Mouse (Mus musculus): ENCODE measurements around the gene Olfr1130.
"Not testable (repeated sequence)": the region's sequence is repeated elsewhere in the genome, so short reads cannot be mapped to it uniquely, and the experiment has no call there.

Olfr1130 gene

GRCm38 (mm10) chr2:87605912-87606311 is at the start of gene Olfr1130:
Olfr1130 (plus strand) TSS chr2:87606212.
- DNase-seq (ENCODE audit: low spot score), result not testable (repeated sequence)

DNA sequence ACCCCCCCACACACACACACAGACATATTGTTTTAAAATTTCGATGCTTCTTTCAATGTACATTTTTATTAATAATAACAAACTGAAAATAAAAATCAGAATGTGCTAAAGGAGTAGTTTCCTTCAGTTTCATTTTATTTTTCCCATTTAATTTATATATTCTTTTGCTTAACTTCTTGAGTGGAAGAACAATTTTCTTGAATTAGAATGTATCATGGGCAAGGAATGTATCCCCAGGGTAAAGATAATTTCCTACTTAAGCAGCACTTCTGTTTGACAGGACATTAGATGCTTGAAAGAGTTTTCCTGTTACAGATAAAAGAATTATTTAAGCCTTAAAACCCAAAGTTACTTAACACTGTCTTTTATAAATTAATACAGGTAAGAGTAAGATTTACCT is 32.4 kb upstream of the Olfr1130 start, which contains the start of gene Olfr1129:
Olfr1129 (plus strand) TSS at position 301 of the 400 bp plus-strand sequence.
- DNase-seq (ENCODE audit: low spot score), result not testable (repeated sequence)

DNA sequence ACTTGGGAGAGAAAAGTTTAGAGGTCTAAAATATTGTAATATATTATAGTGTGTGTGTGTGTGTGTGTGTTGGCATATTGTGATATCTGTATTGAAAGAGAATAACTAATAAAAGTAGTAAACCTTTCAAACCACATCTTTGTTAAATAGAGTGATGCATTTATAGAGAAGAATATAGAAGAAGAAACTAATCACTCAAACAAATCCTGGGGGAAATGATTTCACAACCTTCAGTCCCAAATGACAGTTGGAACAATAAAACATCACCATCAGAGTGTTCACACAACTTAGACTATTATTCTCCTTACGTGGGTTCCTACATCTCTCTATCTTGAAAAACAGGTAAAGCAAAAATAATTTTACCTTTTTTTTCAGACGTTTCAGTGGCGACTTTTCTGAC is 20.8 kb downstream of the Olfr1130 start, which contains the start of gene Olfr1131:
Olfr1131 (plus strand) TSS at position 301 of the 400 bp plus-strand sequence.
- no peak for DNase-seq (ENCODE audit: low spot score)

DNA sequence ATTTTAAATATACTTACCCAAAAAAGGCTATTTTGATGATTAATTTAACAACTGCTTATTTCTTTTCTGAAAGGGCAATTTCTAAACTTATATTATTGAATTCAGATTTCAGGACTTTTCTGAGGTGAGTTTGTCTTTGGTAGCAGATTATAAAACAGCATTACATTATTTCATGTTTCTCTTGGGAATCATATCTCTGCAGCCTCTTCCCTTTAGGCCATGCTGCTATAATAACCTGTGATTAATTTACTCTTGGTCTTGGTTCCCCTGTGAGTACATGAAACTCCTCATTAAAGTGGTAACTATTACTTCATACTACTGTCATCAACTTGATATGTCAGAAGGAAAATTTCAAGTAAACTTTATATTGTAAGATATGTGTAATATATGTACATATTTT is 31.4 kb downstream of the Olfr1130 start, which contains the start of gene Olfr1132:
Olfr1132 (minus strand) TSS at position 101 of the 400 bp plus-strand sequence.
- no peak for DNase-seq (ENCODE audit: low spot score)

- no peak for DNase-seq (ENCODE audit: low spot score)
These were observed 36.4 kb downstream of the Olfr1130 start for GRCm38 (mm10) chr2:87642441-87642840.

DNA sequence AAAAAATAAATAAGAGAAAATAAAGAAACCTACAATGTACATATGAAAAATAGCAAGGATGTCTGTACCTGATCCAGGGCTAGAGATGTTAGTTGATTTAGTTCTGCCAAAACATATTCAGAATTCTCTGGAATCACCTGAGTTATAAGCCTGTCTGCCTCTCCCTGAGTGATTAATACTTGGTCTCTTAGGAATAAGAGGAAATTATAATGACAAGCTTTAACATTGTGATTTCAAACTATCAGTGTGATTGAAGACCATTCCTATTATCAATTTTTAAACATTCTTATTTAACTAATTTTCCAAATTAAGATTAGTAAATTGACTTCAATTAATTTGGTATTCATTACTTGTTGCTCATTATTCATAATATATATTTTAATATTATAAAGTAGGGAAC is 41.3 kb downstream of the Olfr1130 start, which contains the start of gene Olfr1133:
Olfr1133 (minus strand) TSS at position 101 of the 400 bp plus-strand sequence.
- DNase-seq (ENCODE audit: low spot score), result no peak

- no peak for DNase-seq (ENCODE audit: low spot score)
These were observed 52.3 kb downstream of the Olfr1130 start, which contains the start of gene Olfr1134 for GRCm38 (mm10) chr2:87658360-87658759. Olfr1134 (minus strand) TSS chr2:87658460.
